Mouse (Mus musculus) ES-E14 (cell line): Measurements from ENCODE around the gene Abcg4.
A peak's percentile ranks its signal among the peaks of the same experiment; 100 is the strongest.

Experiments used
- CHD2 ChIP-seq: IDR thresholded peaks from 2 replicates; pipeline ENCODE4 v1.6.1; 2014; ENCODE audit warnings: mild to moderate bottlenecking, low read depth, low read length, inconsistent platforms
- HCFC1 ChIP-seq: IDR thresholded peaks from 2 replicates; pipeline ENCODE4 v1.6.1; 2012; ENCODE audit warnings: low read length, inconsistent platforms, borderline replicate concordance; ENCODE audit not compliant: insufficient read depth
- ZNF384 ChIP-seq: IDR thresholded peaks from 2 replicates; pipeline ENCODE4 v1.6.1; 2012; ENCODE audit warnings: low read depth, low read length, inconsistent platforms

GRCm38 (mm10) chr9:44319887-44320798 is 31.7 kb upstream of the Abcg4 start, which contains the start of gene C2cd2l:
- TF ChIP-seq ZNF384 (no peak), CHD2 (no peak), HCFC1 (peak; percentile 15; the same call in 1 of the 2 replicates)
